Mouse (Mus musculus) bone marrow macrophage, adult 2 months (primary cell): ENCODE results near the gene Gtf2h4.

Source experiments
- CTCF ChIP-seq: IDR thresholded peaks from 2 replicates; pipeline ENCODE4 v1.5.1; 2012; ENCODE audit warnings: low read depth, mild to moderate bottlenecking, low read length, moderate library complexity
- POLR2A ChIP-seq: IDR thresholded peaks from 2 replicates; pipeline ENCODE4 v1.6.1; 2012; ENCODE audit warnings: mild to moderate bottlenecking, low read depth, low read length, borderline replicate concordance

DNA sequence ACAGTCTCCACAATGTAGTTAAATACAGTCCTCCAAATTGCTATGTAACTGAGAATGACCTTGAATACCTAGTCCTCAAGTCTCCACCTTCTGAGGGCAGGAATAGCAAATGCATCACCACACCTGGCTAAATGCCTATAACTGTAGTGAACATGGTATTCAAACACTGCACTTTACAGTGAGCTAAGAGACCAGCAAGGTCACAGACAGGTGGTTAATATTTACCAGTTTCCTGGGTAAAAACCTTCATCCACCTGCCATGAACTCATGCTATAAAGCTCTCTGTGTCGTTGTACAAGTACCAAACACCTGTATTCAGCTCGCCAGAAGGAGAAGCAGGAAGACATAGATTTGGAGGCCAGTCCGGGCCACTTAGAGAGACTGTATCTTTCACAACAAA is 42.6 kb upstream of the Gtf2h4 start:
- no peak for TF ChIP-seq CTCF
- no peak for TF ChIP-seq POLR2A
